Mouse (Mus musculus) kidney, adult 2 months (tissue): ENCODE measurements around the gene Hpn. TPM values are rescaled to one million over a fixed set of nuclear protein-coding genes. Genes with fewer than 3 reads are reported as not detected.

Experiments
- DNase-seq: peaks from one replicate; pipeline ENCODE4 v3.0.0; 2021
- H3K27ac ChIP-seq: fragments of 200-500 bp; 2 replicates; pipeline ENCODE4 v1.5.1; 2012; ENCODE audit warnings: low read depth, low read length, control low read depth, inconsistent platforms; ENCODE audit not compliant: insufficient read depth
- H3K27me3 ChIP-seq: fragments of 200-500 bp; replicated peaks from 2 replicates; pipeline ENCODE4 v1.6.1; 2012; ENCODE audit warnings: mild to moderate bottlenecking, moderate library complexity, low read length, inconsistent platforms; ENCODE audit not compliant: control insufficient read depth, insufficient read depth
- H3K36me3 ChIP-seq: fragments of 200-500 bp; 2 replicates; pipeline ENCODE4 v1.6.1; 2012; ENCODE audit warnings: mild to moderate bottlenecking, moderate library complexity, low read length, inconsistent platforms; ENCODE audit not compliant: control insufficient read depth, insufficient read depth
- H3K4me1 ChIP-seq: fragments of 200-500 bp; 2 replicates; pipeline ENCODE4 v1.6.1; 2011; ENCODE audit warnings: low read length; ENCODE audit not compliant: control insufficient read depth, insufficient read depth
- H3K4me3 ChIP-seq: fragments of 200-500 bp; 2 replicates; pipeline ENCODE4 v1.5.1; 2011; ENCODE audit warnings: mild to moderate bottlenecking, low read depth, low read length, control low read depth; ENCODE audit not compliant: insufficient read depth
- CTCF ChIP-seq: fragments of 200-500 bp; conservative IDR thresholded peaks from 2 replicates; pipeline ENCODE4 v1.5.1; 2011; ENCODE audit warnings: low read depth, mild to moderate bottlenecking, control low read depth, low read length, moderate library complexity, mixed read lengths; ENCODE audit not compliant: insufficient read depth, insufficient read length
- POLR2A ChIP-seq: fragments of 200-500 bp; IDR thresholded peaks from one replicate; pipeline ENCODE4 v1.6.1; 2011; ENCODE audit warnings: low read depth, low read length, control low read depth
- WGBS: fragments of 180-500 bp; shearing (Covaris S2); methylation state at CpG from one replicate; pipeline ENCODE4 v1.1.7; 2018; 5-methylcytosine and 5-hydroxymethylcytosine counted together
- polyA plus RNA-seq: library from polyadenylated mRNA; depleted of rRNA; stranded (reverse); fragments of >200 nt; gene quantifications from 2 replicates; pipeline ENCODE4 v1.2.3, GENCODE M21; 2012

Hpn gene
- polyA plus RNA-seq, 1 experiment, result 626 TPM

- H3K27me3 ChIP-seq, result no peaks in the 10 kb centered on the region
- H3K4me1 ChIP-seq, result no peaks in the 10 kb centered on the region
- no peak overlapping the region for H3K27ac ChIP-seq
- no peaks in the 10 kb centered on the region for H3K36me3 ChIP-seq
- DNase-seq, result no peak
- H3K4me3 ChIP-seq, result no peak overlapping the region
- no peak for TF ChIP-seq POLR2A
- no peak for TF ChIP-seq CTCF
These were observed 41.5 kb downstream of the Hpn start for GRCm38 (mm10) chr7:31073546-31073945.

GRCm38 (mm10) chr7:31072326-31072725 is 42.8 kb downstream of the Hpn start:
- DNase-seq, result no peak
- no peak overlapping the region for H3K27ac ChIP-seq
- no peak overlapping the region for H3K4me3 ChIP-seq
- H3K36me3 ChIP-seq, result no peaks in the 10 kb centered on the region
- H3K4me1 ChIP-seq, result no peaks in the 10 kb centered on the region
- TF ChIP-seq CTCF (no peak), POLR2A (no peak)
- WGBS, result 46% methylated on average over 9 of the region's 9 CpGs
- no peaks in the 10 kb centered on the region for H3K27me3 ChIP-seq

- no peaks in the 10 kb centered on the region for H3K36me3 ChIP-seq
- TF ChIP-seq POLR2A (no peak), CTCF (no peak)
- WGBS, result 81% methylated on average over 6 of the region's 6 CpGs
- DNase-seq, result no peak
- no peak overlapping the region for H3K4me3 ChIP-seq
- H3K27me3 ChIP-seq, result no peaks in the 10 kb centered on the region
- no peaks in the 10 kb centered on the region for H3K4me1 ChIP-seq
- no peak overlapping the region for H3K27ac ChIP-seq
These were observed 44.8 kb downstream of the Hpn start for GRCm38 (mm10) chr7:31070324-31070723.

- no peak overlapping the region for H3K27ac ChIP-seq
- no peaks in the 10 kb centered on the region for H3K27me3 ChIP-seq
- 79% methylated on average over 14 of the region's 14 CpGs for WGBS
- no peaks in the 10 kb centered on the region for H3K4me1 ChIP-seq
- no peak for TF ChIP-seq POLR2A
- TF ChIP-seq CTCF, result no peak
- no peak overlapping the region for H3K4me3 ChIP-seq
- DNase-seq, result no peak
- H3K36me3 ChIP-seq, result no peaks in the 10 kb centered on the region
These were observed 45.6 kb downstream of the Hpn start for GRCm38 (mm10) chr7:31069491-31069890.

GRCm38 (mm10) chr7:31067836-31068235 is 47.3 kb downstream of the Hpn start:
- Histone ChIP-seq H3K4me1 (no peaks in the 10 kb centered on the region), H3K36me3 (no peaks in the 10 kb centered on the region), H3K27ac (no peak overlapping the region), H3K4me3 (no peak overlapping the region), H3K27me3 (no peaks in the 10 kb centered on the region)
- TF ChIP-seq POLR2A (no peak), CTCF (no peak)
- 40% methylated on average over 5 of the region's 5 CpGs for WGBS
- DNase-seq, result no peak

GRCm38 (mm10) chr7:31063074-31063560 is 52.0 kb downstream of the Hpn start:
- Histone ChIP-seq H3K27ac (no peak overlapping the region), H3K4me3 (no peak overlapping the region), H3K27me3 (no peaks in the 10 kb centered on the region), H3K4me1 (no peaks in the 10 kb centered on the region), H3K36me3 (no peaks in the 10 kb centered on the region)
- no peak for DNase-seq
- TF ChIP-seq POLR2A, result no peak
- 84% methylated on average over 12 of the region's 12 CpGs for WGBS

GRCm38 (mm10) chr7:31060621-31061010 is 54.5 kb downstream of the Hpn start:
- TF ChIP-seq CTCF (no peak), POLR2A (no peak)
- 93% methylated on average over 7 of the region's 7 CpGs for WGBS
- DNase-seq, result no peak
- Histone ChIP-seq H3K27me3 (no peaks in the 10 kb centered on the region), H3K4me1 (no peaks in the 10 kb centered on the region), H3K27ac (no peak overlapping the region), H3K4me3 (no peak overlapping the region), H3K36me3 (no peaks in the 10 kb centered on the region)
